Mouse (Mus musculus) CD4-positive, CD25-positive, alpha-beta regulatory T cell, adult 4 months (primary cell): ENCODE measurements around the gene Irf2bpl. TPM values are rescaled to one million over a fixed set of nuclear protein-coding genes. Genes with fewer than 3 reads are reported as not detected.

Experiments
- polyA plus RNA-seq, 2 experiments: library from polyadenylated mRNA; unstranded; fragments of 100-300 nt; shearing (Covaris generic); gene quantifications; one replicate each; pipeline ENCODE4 v1.2.1; 2017

The Irf2bpl gene
- polyA plus RNA-seq, 2 experiments from 2014 or later = 7.6 to 18.8 TPM

Other genes with a start within 250 kb of the Irf2bpl start
- gene Vash1, start 206.1 kb downstream of the Irf2bpl start, polyA plus RNA-seq = not detected
- gene Angel1, start 158.3 kb downstream of the Irf2bpl start, polyA plus RNA-seq = 10 to 100 TPM in 1 of 2 experiments, 1 to 10 TPM in 1; 5.4 to 10.3 TPM
- gene Lrrc74a, start 150.4 kb downstream of the Irf2bpl start, polyA plus RNA-seq = not detected
- gene Cipc, start 62.2 kb upstream of the Irf2bpl start, polyA plus RNA-seq = 10 to 100 TPM; 20.0 to 29.3 TPM
- gene Zdhhc22, start 105.6 kb upstream of the Irf2bpl start, polyA plus RNA-seq = under 1 TPM in 1 of 2 experiments, not detected in 1; 0.36 TPM
- gene Tmem63c, start 136.5 kb upstream of the Irf2bpl start, polyA plus RNA-seq = 1 to 10 TPM in 1 of 2 experiments, under 1 TPM in 1; 0.54 to 1.1 TPM
- gene Ngb, start 217.7 kb upstream of the Irf2bpl start, polyA plus RNA-seq = not detected